Mouse (Mus musculus) myocyte (in vitro differentiated cells): ENCODE measurements around the gene Hagh. TPM values are rescaled to one million over a fixed set of nuclear protein-coding genes. Genes with fewer than 3 reads are reported as not detected.

ENCODE experiments used
- H3K27me3 ChIP-seq: one replicate; pipeline ENCODE4 v1.6.1; 2011; ENCODE audit not compliant: control insufficient read depth, insufficient read depth, insufficient read length
- H3K36me3 ChIP-seq: one replicate; pipeline ENCODE4 v1.6.1; 2011; ENCODE audit not compliant: control insufficient read depth, insufficient read depth
- H3K4me2 ChIP-seq: one replicate; pipeline ENCODE4 v1.6.1; 2011; ENCODE audit warnings: low read depth, control low read depth
- H3K4me3 ChIP-seq: one replicate; pipeline ENCODE4 v1.5.1; 2011; ENCODE audit warnings: mild to moderate bottlenecking, control low read depth, moderate library complexity
- H3K79me2 ChIP-seq: one replicate; pipeline ENCODE4 v1.6.1; 2011; ENCODE audit not compliant: control insufficient read depth, insufficient read depth
- H3ac ChIP-seq: one replicate; pipeline ENCODE4 v1.6.1; 2011; ENCODE audit not compliant: control insufficient read depth, insufficient read length
- CEBPB ChIP-seq: IDR thresholded peaks from 2 replicates; pipeline ENCODE4 v1.6.1; 2011; ENCODE audit warnings: mild to moderate bottlenecking, moderate library complexity; ENCODE audit not compliant: poor library complexity, insufficient read depth, severe bottlenecking
- E2F4 ChIP-seq: IDR thresholded peaks from one replicate; pipeline ENCODE4 v1.6.1; 2011; ENCODE audit warnings: mild to moderate bottlenecking, control low read depth, moderate library complexity; ENCODE audit not compliant: insufficient read depth
- MAX ChIP-seq: IDR thresholded peaks from one replicate; pipeline ENCODE4 v1.6.1; 2011; ENCODE audit warnings: low read depth, mild to moderate bottlenecking, control low read depth
- MYOD1 ChIP-seq, 3 experiments: IDR thresholded peaks; one replicate each; pipeline ENCODE4 v1.6.1; 2011; ENCODE audit warnings: control low read depth in 2 of 3, low read depth in 2 of 3, mild to moderate bottlenecking in 2 of 3, moderate library complexity in 1 of 3; ENCODE audit not compliant: insufficient read length in 2 of 3, control insufficient read depth in 1 of 3
- MYOG ChIP-seq, 3 experiments: IDR thresholded peaks; one replicate each; pipeline ENCODE4 v1.6.1; 2011; ENCODE audit warnings: control low read depth in 2 of 3, low read depth in 2 of 3, mild to moderate bottlenecking in 2 of 3; ENCODE audit not compliant: insufficient read length in 2 of 3, control insufficient read depth in 1 of 3, insufficient read depth in 1 of 3
- REST ChIP-seq: IDR thresholded peaks from one replicate; pipeline ENCODE4 v1.6.1; 2011; ENCODE audit warnings: mild to moderate bottlenecking, control low read depth, moderate library complexity; ENCODE audit not compliant: insufficient read depth, insufficient read length
- SRF ChIP-seq: IDR thresholded peaks from one replicate; pipeline ENCODE4 v1.6.1; 2011; ENCODE audit warnings: low read depth; ENCODE audit not compliant: control insufficient read depth, insufficient read length
- TCF12 ChIP-seq: IDR thresholded peaks from one replicate; pipeline ENCODE4 v1.6.1; 2011; ENCODE audit warnings: mild to moderate bottlenecking, control low read depth; ENCODE audit not compliant: poor library complexity, insufficient read depth, severe bottlenecking
- TCF3 ChIP-seq: IDR thresholded peaks from one replicate; pipeline ENCODE4 v1.6.1; 2011; ENCODE audit warnings: low read depth, control low read depth; ENCODE audit not compliant: insufficient read length
- polyA plus RNA-seq: library from polyadenylated mRNA; unstranded; fragments of >200 nt; fragmentation: generic; extraction: Trizol; gene quantifications from one replicate; pipeline ENCODE4 v1.2.1, GENCODE M21; 2012; ENCODE audit warnings: missing spikeins

Gene Hagh
- polyA plus RNA-seq, 1 experiment = 58.3 TPM

GRCm38 (mm10) chr17:24913984-24914383 is 74.0 kb downstream of the Hagh start:
- no peaks in the 10 kb centered on the region for H3K79me2 ChIP-seq
- H3K27me3 ChIP-seq = no peaks in the 10 kb centered on the region
- H3K4me2 ChIP-seq = no peak overlapping the region
- H3K36me3 ChIP-seq = peaks cover 73% of the 10 kb centered on the region
- no peak overlapping the region for H3ac ChIP-seq
- TF ChIP-seq MYOG (IDR thresholded peaks at IDR 0.05; ENCODE audit: control insufficient read depth in 1 of 3, insufficient read depth in 1 of 3, insufficient read length in 2 of 3, low read depth in 2 of 3) = no peak
- TF ChIP-seq MYOD1 (IDR thresholded peaks at IDR 0.05; ENCODE audit: control insufficient read depth in 1 of 3, insufficient read length in 2 of 3, low read depth in 2 of 3) = no peak
- TF ChIP-seq CEBPB = no peak
- TF ChIP-seq REST = no peak
- no peak for TF ChIP-seq TCF12
- TF ChIP-seq E2F4 = no peak
- no peak for TF ChIP-seq MAX
- no peak for TF ChIP-seq TCF3
- no peak for TF ChIP-seq SRF
- H3K4me3 ChIP-seq = no peak overlapping the region

Other genes starting within 250 kb of the Hagh start
- 49.5 TPM for gene Tsc2, start 207.5 kb upstream of the Hagh start, polyA plus RNA-seq
- gene Nthl1, start 207.5 kb upstream of the Hagh start, polyA plus RNA-seq = 20.2 TPM
- gene Slc9a3r2, start 189.8 kb upstream of the Hagh start, polyA plus RNA-seq = 19.1 TPM
- not detected for gene Npw, start 181.7 kb upstream of the Hagh start, polyA plus RNA-seq
- gene Zfp598, start 170.5 kb upstream of the Hagh start, polyA plus RNA-seq = 49.7 TPM
- gene Syngr3, start 150.2 kb upstream of the Hagh start, polyA plus RNA-seq = 0.29 TPM
- gene Gfer, start 144.0 kb upstream of the Hagh start, polyA plus RNA-seq = 47.7 TPM
- gene Noxo1, start 143.9 kb upstream of the Hagh start, polyA plus RNA-seq = 0.54 TPM
- gene Tbl3, start 132.5 kb upstream of the Hagh start, polyA plus RNA-seq = 66.6 TPM
- gene Rnf151, start 122.1 kb upstream of the Hagh start, polyA plus RNA-seq = 0.36 TPM
- gene Rps2, start 122.0 kb upstream of the Hagh start, polyA plus RNA-seq = 178 TPM
- gene Ndufb10, start 115.7 kb upstream of the Hagh start, polyA plus RNA-seq = 547 TPM
- gene Rpl3l, start 112.3 kb upstream of the Hagh start, polyA plus RNA-seq = 1.7 TPM
- 73.9 TPM for gene Msrb1, start 103.5 kb upstream of the Hagh start, polyA plus RNA-seq
- gene Hs3st6, start 87.2 kb upstream of the Hagh start, polyA plus RNA-seq = not detected
- gene Meiob, start 35.9 kb upstream of the Hagh start, polyA plus RNA-seq = not detected
- 9.5 TPM for gene Fahd1, start 10.2 kb downstream of the Hagh start, polyA plus RNA-seq
- gene Igfals, start 25.9 kb downstream of the Hagh start, polyA plus RNA-seq = not detected
- 38.5 TPM for gene Nubp2, start 46.2 kb downstream of the Hagh start, polyA plus RNA-seq
- gene Spsb3, start 46.5 kb downstream of the Hagh start, polyA plus RNA-seq = 46.6 TPM
- gene Eme2, start 54.9 kb downstream of the Hagh start, polyA plus RNA-seq = 12.5 TPM
- gene Mrps34, start 55.0 kb downstream of the Hagh start, polyA plus RNA-seq = 142 TPM
- gene Nme3, start 56.4 kb downstream of the Hagh start, polyA plus RNA-seq = 23.7 TPM
- 47.6 TPM for gene Mapk8ip3, start 96.8 kb downstream of the Hagh start, polyA plus RNA-seq
- gene Jpt2, start 120.5 kb downstream of the Hagh start, polyA plus RNA-seq = 16.3 TPM
- 3.5 TPM for gene Cramp1l, start 175.6 kb downstream of the Hagh start, polyA plus RNA-seq
- gene Ift140, start 175.9 kb downstream of the Hagh start, polyA plus RNA-seq = 8.9 TPM
- 0.43 TPM for gene Tmem204, start 243.4 kb downstream of the Hagh start, polyA plus RNA-seq